Mouse (Mus musculus): ENCODE results near the gene Fastk. TPM values are rescaled to one million over a fixed set of nuclear protein-coding genes. Genes with fewer than 3 reads are reported as not detected.
A peak's percentile ranks its signal among the peaks of the same experiment; 100 is the strongest.
"Not testable (repeated sequence)": the region's sequence is repeated elsewhere in the genome, so short reads cannot be mapped to it uniquely, and the experiment has no call there.

The Fastk gene
- polyA plus RNA-seq, 1 experiment from 2014 or later, result 122 TPM

DNA sequence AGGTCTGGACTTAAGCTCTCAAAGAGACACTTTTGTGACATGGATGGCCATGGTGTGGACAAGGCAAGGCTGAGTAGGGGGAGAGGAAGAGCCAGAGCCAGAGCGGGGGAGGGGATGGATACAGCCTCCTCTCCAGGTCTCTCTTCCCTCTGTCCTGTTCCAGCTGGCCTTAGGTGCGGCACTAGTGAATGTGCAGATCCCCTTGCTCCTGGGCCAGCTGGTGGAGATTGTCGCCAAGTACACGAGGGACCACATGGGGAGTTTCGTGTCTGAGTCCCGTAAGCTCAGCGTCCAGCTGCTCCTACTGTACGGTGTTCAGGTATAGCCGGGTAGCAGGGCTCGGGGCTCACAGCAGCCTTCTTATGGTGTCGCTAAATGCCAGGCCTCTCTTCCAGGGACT is 44.7 kb downstream of the Fastk start:
- Histone ChIP-seq H3K4me1 (no peaks in the 10 kb centered on the region), H3K9me3 (no peaks in the 10 kb centered on the region), H3K9ac (no peak overlapping the region), H3K27ac (no peak overlapping the region), H3K4me3 (no peak overlapping the region), H3K36me3 (peaks cover 28% of the 10 kb centered on the region; the same call in 1 of the 2 replicates), H3K4me2 (replicated peaks) (no peak overlapping the region), H3K27me3 (no peaks in the 10 kb centered on the region)
- WGBS, result 83% methylated on average over 11 of the region's 11 CpGs
- 0 out of 2 replicates have a peak, but pooled peaks have one; percentile 5 for ATAC-seq (ENCODE audit: insufficient number of reproducible peaks, insufficient read depth, low FRiP score, low TSS enrichment)

DNA sequence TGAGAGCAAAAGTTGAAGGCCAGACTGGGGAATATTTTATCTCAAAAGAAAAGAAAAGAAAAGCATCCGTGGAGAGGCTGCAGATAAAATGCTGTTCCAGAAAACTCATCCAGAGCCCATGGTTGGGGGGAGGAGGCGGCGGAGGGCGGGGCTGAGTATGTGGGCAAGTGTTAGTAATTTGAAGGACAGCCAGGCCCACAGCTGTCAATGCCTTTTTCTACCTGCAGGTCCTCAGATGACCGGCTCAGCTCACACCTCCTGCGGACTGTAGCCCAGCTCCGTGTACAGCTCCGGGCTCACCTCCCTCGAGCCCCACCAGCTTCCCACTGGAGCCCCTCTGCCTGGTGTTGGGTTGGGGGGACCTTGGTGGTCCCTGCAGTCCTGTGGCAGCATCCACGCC is 45.4 kb downstream of the Fastk start:
- Histone ChIP-seq H3K36me3 (peaks cover 21% of the 10 kb centered on the region; the same call in 1 of the 2 replicates), H3K9me3 (no peaks in the 10 kb centered on the region), H3K9ac (no peak overlapping the region), H3K4me1 (no peaks in the 10 kb centered on the region), H3K4me3 (no peak overlapping the region), H3K27me3 (no peaks in the 10 kb centered on the region), H3K4me2 (replicated peaks) (no peak overlapping the region), H3K27ac (no peak overlapping the region)
- WGBS, result 85% methylated on average over 10 of the region's 10 CpGs
- ATAC-seq (ENCODE audit: insufficient number of reproducible peaks, insufficient read depth, low FRiP score, low TSS enrichment), result 0 out of 2 replicates have a peak, but pooled peaks have one; percentile 19

DNA sequence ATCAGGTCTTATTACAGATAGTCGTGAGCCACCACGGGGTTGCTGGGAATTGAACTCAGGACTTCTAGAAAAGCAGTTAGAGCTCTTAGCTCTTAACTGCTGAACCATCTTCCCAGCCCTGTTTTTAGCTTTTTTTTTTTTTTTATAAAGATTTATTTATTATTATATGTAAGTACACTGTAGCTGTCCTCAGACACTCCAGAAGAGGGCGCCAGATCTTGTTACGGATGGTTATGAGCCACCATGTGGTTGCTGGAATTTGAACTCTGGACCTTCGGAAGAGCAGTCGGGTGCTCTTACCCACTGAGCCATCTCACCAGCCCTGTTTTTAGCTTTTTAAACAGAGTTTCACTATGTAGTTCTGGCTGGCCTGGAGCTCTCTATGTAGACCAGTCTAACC is 48.8 kb downstream of the Fastk start:
- not testable (repeated sequence) for H3K9ac ChIP-seq; H3K4me2 ChIP-seq (replicated peaks); H3K4me1 ChIP-seq; H3K4me3 ChIP-seq; H3K9me3 ChIP-seq; H3K36me3 ChIP-seq; H3K27ac ChIP-seq; H3K27me3 ChIP-seq; ATAC-seq (ENCODE audit: insufficient number of reproducible peaks, insufficient read depth, low FRiP score, low TSS enrichment)
- 85% methylated on average over 6 of the region's 6 CpGs for WGBS

DNA sequence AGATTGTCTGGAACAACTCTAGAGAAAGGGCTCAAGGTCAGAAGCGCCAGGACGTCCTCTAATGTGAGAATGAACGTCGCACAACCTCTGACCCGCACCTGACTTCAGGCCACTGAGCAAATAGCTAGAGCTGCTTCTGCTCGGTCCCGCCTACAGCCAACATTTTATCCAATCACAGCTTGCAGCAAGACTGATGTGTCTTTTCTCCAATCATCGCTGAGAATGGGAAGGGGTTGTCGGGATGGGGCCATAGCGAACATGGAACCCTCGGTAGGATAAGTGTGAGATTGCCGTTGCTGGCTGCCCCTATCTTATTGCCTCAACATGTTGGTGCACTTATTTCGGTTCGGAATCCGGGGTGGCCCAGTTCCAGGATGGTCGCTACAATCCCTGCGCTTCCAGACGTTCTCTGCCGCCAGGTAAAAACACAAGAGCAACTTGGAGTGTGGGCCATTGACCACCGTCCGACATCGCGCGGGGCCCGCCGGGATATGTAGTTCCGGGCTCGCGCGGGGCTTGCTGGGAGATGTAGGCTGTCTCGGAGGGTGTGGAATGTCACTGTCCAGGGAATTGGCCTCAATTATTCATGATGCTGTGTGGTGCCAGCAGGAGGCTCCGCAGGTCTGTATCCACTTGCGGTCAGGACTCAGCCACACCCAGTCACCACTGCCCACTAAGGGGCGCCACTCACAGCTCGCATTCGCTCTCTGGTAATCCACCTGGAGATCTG is 50.8 kb downstream of the Fastk start:
- WGBS, result 1% methylated on average over 36 of the region's 36 CpGs
- Histone ChIP-seq H3K27ac (peak overlapping the region; percentile 77), H3K36me3 (no peaks in the 10 kb centered on the region)

DNA sequence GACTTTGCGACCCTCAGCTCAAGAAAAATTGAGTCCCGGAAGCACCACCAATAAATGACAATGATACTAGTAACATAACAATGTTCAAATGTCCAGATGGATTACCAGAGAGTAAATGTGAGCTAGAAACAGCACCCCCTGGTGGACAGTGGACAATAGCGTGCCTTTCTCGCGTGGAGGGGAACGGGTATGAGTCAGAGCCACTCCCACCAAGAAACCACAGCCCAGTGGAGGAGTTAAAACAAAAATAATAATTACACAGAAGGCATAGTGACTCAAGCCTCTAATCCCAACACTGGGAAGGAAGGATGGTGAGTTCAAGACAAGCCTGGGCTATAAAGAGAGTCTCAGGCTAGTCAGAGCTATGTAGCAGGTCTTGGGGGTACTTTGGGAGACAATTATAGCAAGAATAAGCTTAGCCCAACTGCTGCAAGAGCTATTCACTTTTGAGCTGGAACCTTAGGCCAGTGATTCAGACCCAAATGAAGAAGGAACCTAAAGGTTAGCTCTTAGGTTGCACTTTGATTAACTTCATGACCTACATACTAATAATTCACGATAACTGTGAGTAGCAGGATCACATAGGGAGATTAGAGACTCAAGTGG is 51.6 kb downstream of the Fastk start, which contains the start of gene Abcb8:
Gene Abcb8 (plus strand): TSS at position 272 of the 606 bp plus-strand sequence.
- no peaks in the 10 kb centered on the region for H3K9me3 ChIP-seq
- H3K27me3 ChIP-seq, result peaks cover 12% of the 10 kb centered on the region
- peak within 1 kb of the TSS; percentile 60 for H3K4me3 ChIP-seq
- WGBS, result 20% methylated on average over 7 of the region's 7 CpGs
- H3K9ac ChIP-seq, result peak within 1 kb of the TSS; percentile 44; the same call in 1 of the 2 replicates
- H3K4me1 ChIP-seq, result no peaks in the 10 kb centered on the region
- H3K4me2 ChIP-seq (replicated peaks), result peak within 1 kb of the TSS; percentile 49
- no peak for ATAC-seq (ENCODE audit: insufficient number of reproducible peaks, insufficient read depth, low FRiP score, low TSS enrichment)
- peak within 1 kb of the TSS; percentile 77 for H3K27ac ChIP-seq
- no peaks in the 10 kb centered on the region for H3K36me3 ChIP-seq

More for the DNA sequence above, 50.8 kb downstream of the Fastk start:
- Histone ChIP-seq H3K4me1 (no peaks in the 10 kb centered on the region), H3K9ac (peak overlapping the region; percentile 44; the same call in 1 of the 2 replicates), H3K27me3 (peaks cover 6% of the 10 kb centered on the region), H3K9me3 (no peaks in the 10 kb centered on the region), H3K4me2 (replicated peaks) (peak overlapping the region; percentile 49), H3K4me3 (peak overlapping the region; percentile 60)
- ATAC-seq (ENCODE audit: insufficient number of reproducible peaks, insufficient read depth, low FRiP score, low TSS enrichment), result peak; percentile 97

DNA sequence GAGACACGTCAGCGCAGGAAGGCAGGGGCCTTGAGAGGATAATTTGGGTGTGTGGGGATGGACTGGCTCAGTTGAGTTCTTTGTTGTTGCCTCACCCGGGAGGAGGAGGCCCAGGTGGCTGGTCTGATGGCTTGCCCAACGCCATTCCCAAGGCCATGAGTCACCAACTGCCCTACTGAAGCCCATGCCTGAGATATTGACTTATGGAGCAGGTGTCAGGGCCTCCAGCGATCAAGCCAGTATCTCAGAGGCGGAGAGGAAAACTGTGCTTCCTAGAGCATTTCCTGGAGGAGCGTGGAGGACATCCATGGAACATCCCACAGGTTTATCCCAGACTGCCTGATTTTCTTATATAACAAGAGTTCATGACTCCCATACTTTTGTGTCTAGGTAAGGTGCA is 52.4 kb downstream of the Fastk start:
- WGBS, result 73% methylated on average over 7 of the region's 7 CpGs
- no peaks in the 10 kb centered on the region for H3K36me3 ChIP-seq
- ATAC-seq (ENCODE audit: insufficient number of reproducible peaks, insufficient read depth, low FRiP score, low TSS enrichment), result no peak
- no peak overlapping the region for H3K4me3 ChIP-seq
- peaks cover 4% of the 10 kb centered on the region; the same call in 1 of the 2 replicates for H3K4me1 ChIP-seq
- H3K27ac ChIP-seq, result no peak overlapping the region
- H3K9ac ChIP-seq, result no peak overlapping the region
- H3K4me2 ChIP-seq (replicated peaks), result no peak overlapping the region
- peaks cover 20% of the 10 kb centered on the region for H3K27me3 ChIP-seq
- H3K9me3 ChIP-seq, result no peaks in the 10 kb centered on the region

DNA sequence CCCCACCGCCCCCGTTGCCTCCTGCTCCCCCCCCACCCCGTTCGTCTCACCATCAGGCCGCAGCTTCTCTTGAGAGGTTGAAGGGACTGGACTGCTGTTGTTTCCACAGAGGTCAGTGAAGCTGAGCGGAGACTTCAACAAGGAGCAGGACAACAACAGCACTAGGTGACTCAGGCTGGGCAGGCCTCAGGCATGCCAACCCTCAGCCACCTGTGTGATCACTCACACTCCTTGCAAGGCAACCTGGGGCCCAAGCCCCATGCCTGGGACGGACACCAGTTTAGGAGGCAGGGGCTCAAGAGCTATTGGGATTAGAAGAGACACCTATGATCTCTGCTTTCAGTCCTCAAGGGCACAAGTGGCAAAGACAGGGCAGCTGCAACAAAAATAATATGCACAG is 53.2 kb downstream of the Fastk start, which contains the start of gene Atg9b:
Gene Atg9b (minus strand): TSS at position 280 of the 400 bp plus-strand sequence.
- Histone ChIP-seq H3K9me3 (no peaks in the 10 kb centered on the region), H3K9ac (no peak within 1 kb of the TSS), H3K4me2 (replicated peaks) (no peak within 1 kb of the TSS), H3K27me3 (peaks cover 29% of the 10 kb centered on the region), H3K27ac (no peak within 1 kb of the TSS), H3K4me3 (no peak within 1 kb of the TSS), H3K36me3 (no peaks in the 10 kb centered on the region), H3K4me1 (peaks cover 10% of the 10 kb centered on the region)
- 76% methylated on average over 7 of the region's 7 CpGs for WGBS
- no peak for ATAC-seq (ENCODE audit: insufficient number of reproducible peaks, insufficient read depth, low FRiP score, low TSS enrichment)

DNA sequence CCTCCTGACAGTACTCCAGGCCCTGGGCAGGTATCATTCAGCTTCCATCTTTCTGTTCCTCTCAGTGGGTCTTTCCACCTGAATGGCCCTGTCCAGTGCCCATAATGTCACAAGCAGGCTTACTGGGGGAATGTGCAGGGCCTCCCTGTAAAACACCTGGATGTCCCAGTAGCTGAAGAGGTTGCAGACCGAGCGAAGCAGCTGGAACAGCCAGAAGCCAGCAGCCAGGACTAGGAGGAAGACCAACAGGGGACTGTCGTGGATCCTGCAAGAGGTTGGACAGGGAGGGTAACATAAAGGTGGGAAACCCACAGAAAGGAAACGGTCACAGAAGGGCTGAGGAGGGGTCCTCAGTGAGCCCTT is 55.4 kb downstream of the Fastk start:
- Histone ChIP-seq H3K9ac (no peak overlapping the region), H3K9me3 (no peaks in the 10 kb centered on the region), H3K4me2 (replicated peaks) (no peak overlapping the region), H3K4me1 (peaks cover 10% of the 10 kb centered on the region), H3K36me3 (no peaks in the 10 kb centered on the region), H3K27me3 (peaks cover 48% of the 10 kb centered on the region), H3K27ac (no peak overlapping the region), H3K4me3 (no peak overlapping the region)
- no peak for ATAC-seq (ENCODE audit: insufficient number of reproducible peaks, insufficient read depth, low FRiP score, low TSS enrichment)
- 82% methylated on average over 4 of the region's 4 CpGs for WGBS

DNA sequence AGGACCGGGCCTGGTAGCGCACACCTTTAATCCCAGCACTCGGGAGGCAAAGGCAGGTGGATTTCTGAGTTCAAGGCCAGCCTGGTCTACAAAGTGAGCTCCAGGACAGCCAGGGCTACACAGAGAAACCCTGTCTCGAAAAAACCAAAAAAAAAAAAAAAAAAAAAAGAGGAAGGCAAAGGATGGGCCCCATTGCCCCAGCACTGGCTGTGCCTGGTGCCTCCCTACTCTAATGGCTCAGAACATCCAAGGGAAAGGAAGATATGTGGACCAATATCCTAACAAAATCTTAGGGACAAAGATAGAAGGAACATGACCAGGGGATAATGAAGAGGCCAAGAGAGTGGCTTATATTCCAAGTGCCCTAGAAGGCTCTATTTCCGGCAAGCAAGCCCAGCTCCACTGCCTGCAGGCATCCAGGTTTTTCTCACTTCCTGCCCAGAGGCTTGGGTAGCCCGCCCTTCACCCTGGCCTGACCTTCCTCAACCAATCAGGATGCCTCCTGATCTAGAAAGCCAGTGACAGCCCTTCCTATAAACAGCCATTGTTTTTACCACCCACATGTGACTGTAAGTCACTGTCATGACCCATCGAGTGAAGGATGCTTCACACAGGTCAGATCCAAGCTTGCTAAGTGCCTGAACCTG is 56.0 kb downstream of the Fastk start:
- peaks cover 10% of the 10 kb centered on the region for H3K4me1 ChIP-seq
- no peaks in the 10 kb centered on the region for H3K36me3 ChIP-seq
- no peak overlapping the region for H3K4me3 ChIP-seq
- no peak overlapping the region for H3K9ac ChIP-seq
- no peak for ATAC-seq (ENCODE audit: insufficient number of reproducible peaks, insufficient read depth, low FRiP score, low TSS enrichment)
- H3K9me3 ChIP-seq, result no peaks in the 10 kb centered on the region
- no peak overlapping the region for H3K27ac ChIP-seq
- H3K27me3 ChIP-seq, result peaks cover 48% of the 10 kb centered on the region
- 54% methylated on average over 7 of the region's 7 CpGs for WGBS
- H3K4me2 ChIP-seq (replicated peaks), result no peak overlapping the region
